Mouse (Mus musculus) frontal cortex, adult (tissue): ENCODE measurements around the gene Dagla.

ENCODE experiments used
- ATAC-seq: cut with Nextera tagmentation; 2 replicates; pipeline ENCODE4 v1.9.2; 2017; ENCODE audit warnings: mild to moderate bottlenecking, moderate library complexity, mixed read lengths; ENCODE audit not compliant: low TSS enrichment

The Dagla gene

GRCm38 (mm10) chr19:10203848-10204615 is 100.6 kb downstream of the Dagla start, which contains the start of the genes Tmem258 and Fen1:
TSS of gene Tmem258 (plus strand) at chr19:10204014.
TSS of gene Fen1 (minus strand) at chr19:10204169.
- peak; percentile 94 for ATAC-seq

GRCm38 (mm10) chr19:10203146-10203847 is 101.4 kb downstream of the Dagla start:
- ATAC-seq, result no peak; the same call in 1 of the 2 replicates

- peak; percentile 66 for ATAC-seq
Observed at GRCm38 (mm10) chr19:10198723-10199122, 106.0 kb downstream of the Dagla start.

GRCm38 (mm10) chr19:10198286-10198685 is 106.4 kb downstream of the Dagla start:
- ATAC-seq, result no peak

- ATAC-seq, result no peak
Observed at GRCm38 (mm10) chr19:10197130-10197529, 107.5 kb downstream of the Dagla start.
